Mouse (Mus musculus) CH12.LX (cell line): ENCODE data around the gene Orc6. TPM values are rescaled to one million over a fixed set of nuclear protein-coding genes. Genes with fewer than 3 reads are reported as not detected.

Experiments used
- DNase-seq: peaks from one replicate; pipeline ENCODE4 v3.0.0-alpha.2; 2013; ENCODE audit errors: extremely low read depth
- H3K27ac ChIP-seq: 2 replicates; pipeline ENCODE4 v1.5.1; 2012; ENCODE audit warnings: low read depth, mild to moderate bottlenecking, control low read depth, moderate library complexity; ENCODE audit not compliant: insufficient read depth
- H3K27me3 ChIP-seq: replicated peaks from 2 replicates; pipeline ENCODE3; 2012; ENCODE audit warnings: inconsistent platforms
- H3K36me3 ChIP-seq, 2 experiments: replicated peaks in 1 of 2; 2 replicates each; pipeline versions ENCODE3 to v1.6.1; 2012; ENCODE audit warnings: inconsistent platforms in 1 of 2, low read length in 1 of 2, mild to moderate bottlenecking in 1 of 2, mixed read lengths in 1 of 2, moderate library complexity in 1 of 2; ENCODE audit not compliant: control insufficient read depth in 1 of 2, insufficient read depth in 1 of 2
- H3K4me1 ChIP-seq, 2 experiments: 2 replicates each; pipeline ENCODE4 v1.6.1; 2012; ENCODE audit warnings: inconsistent platforms in 1 of 2, moderate library complexity in 1 of 2; ENCODE audit not compliant: insufficient read depth in 2 of 2, control insufficient read depth in 1 of 2
- H3K4me2 ChIP-seq: 2 replicates; pipeline ENCODE4 v1.6.1; 2012; ENCODE audit warnings: low read depth, mild to moderate bottlenecking, control low read depth; ENCODE audit not compliant: poor library complexity, insufficient read depth, severe bottlenecking
- H3K4me3 ChIP-seq, 3 experiments: fragments of 150-350 bp in 1 of 3; sonication (generic) in 1 of 3; replicated peaks in 1 of 3; 2 replicates each; pipeline versions ENCODE3 to v1.5.1; 2011 to 2012; ENCODE audit warnings: low read depth in 2 of 3, low read length in 2 of 3, mild to moderate bottlenecking in 2 of 3, moderate library complexity in 2 of 3, control low read depth in 1 of 3, improper control_type of control experiment in 1 of 3, inconsistent platforms in 1 of 3, mixed read lengths in 1 of 3; ENCODE audit not compliant: poor library complexity in 1 of 3
- H3K79me2 ChIP-seq: replicated peaks from 2 replicates; pipeline ENCODE4 v1.6.1; 2012; ENCODE audit warnings: mild to moderate bottlenecking, moderate library complexity; ENCODE audit not compliant: control insufficient read depth, poor library complexity, insufficient read depth, severe bottlenecking; ENCODE audit errors: extremely low read depth
- H3K9ac ChIP-seq: 2 replicates; pipeline ENCODE4 v1.6.1; 2012; ENCODE audit warnings: low read depth, mild to moderate bottlenecking, control low read depth, moderate library complexity; ENCODE audit not compliant: insufficient read depth
- H3K9me3 ChIP-seq: replicated peaks from 2 replicates; pipeline ENCODE3; 2012; ENCODE audit warnings: low read length, inconsistent platforms, mixed read lengths
- CHD1 ChIP-seq: IDR thresholded peaks from 2 replicates; pipeline ENCODE4 v1.6.1; 2012; ENCODE audit warnings: low read depth, low read length, improper control_type of control experiment, inconsistent platforms
- CTCF ChIP-seq, 2 experiments: IDR thresholded peaks in 1 of 2; conservative IDR thresholded peaks in 1 of 2; 2 replicates each; pipeline ENCODE4 v1.5.1; 2011 to 2012; ENCODE audit warnings: low read depth in 2 of 2, low read length in 2 of 2, improper control_type of control experiment in 1 of 2, inconsistent platforms in 1 of 2, mild to moderate bottlenecking in 1 of 2, moderate library complexity in 1 of 2
- ELF1 ChIP-seq: IDR thresholded peaks from 2 replicates; pipeline ENCODE4 v1.6.1; 2014; ENCODE audit warnings: low read depth, mild to moderate bottlenecking, inconsistent platforms, low read length, improper control_type of control experiment
- GABPA ChIP-seq: IDR thresholded peaks from 2 replicates; pipeline ENCODE4 v1.6.1; 2012; ENCODE audit warnings: low read depth, low read length, improper control_type of control experiment, inconsistent platforms; ENCODE audit not compliant: insufficient replicate concordance
- HCFC1 ChIP-seq: IDR thresholded peaks from 2 replicates; pipeline ENCODE4 v1.6.1; 2012; ENCODE audit warnings: low read depth, mild to moderate bottlenecking, inconsistent platforms, low read length, improper control_type of control experiment
- JUN ChIP-seq: IDR thresholded peaks from 2 replicates; pipeline ENCODE4 v1.6.1; 2011; ENCODE audit warnings: low read depth, mild to moderate bottlenecking, low read length, improper control_type of control experiment, moderate library complexity; ENCODE audit not compliant: insufficient read depth
- KAT2A ChIP-seq: IDR thresholded peaks from 2 replicates; pipeline ENCODE4 v1.6.1; 2012; ENCODE audit warnings: low read length, improper control_type of control experiment, inconsistent platforms; ENCODE audit not compliant: insufficient replicate concordance
- MAZ ChIP-seq: IDR thresholded peaks from 2 replicates; pipeline ENCODE4 v1.6.1; 2012; ENCODE audit warnings: low read depth, mild to moderate bottlenecking, inconsistent platforms, low read length, improper control_type of control experiment, moderate library complexity
- MYC ChIP-seq: IDR thresholded peaks from 2 replicates; pipeline ENCODE4 v1.6.1; 2011; ENCODE audit warnings: low read depth, mild to moderate bottlenecking, improper control_type of control experiment, low read length
- NRF1 ChIP-seq: IDR thresholded peaks from 2 replicates; pipeline ENCODE4 v1.6.1; 2014; ENCODE audit warnings: low read depth, mild to moderate bottlenecking, inconsistent platforms, low read length, improper control_type of control experiment, moderate library complexity
- POLR2A ChIP-seq: IDR thresholded peaks from 2 replicates; pipeline ENCODE4 v1.6.1; 2011; ENCODE audit warnings: low read depth, mild to moderate bottlenecking, improper control_type of control experiment, low read length
- POLR2AphosphoS2 ChIP-seq: IDR thresholded peaks from 2 replicates; pipeline ENCODE4 v1.6.1; 2011; ENCODE audit warnings: low read depth, low read length, improper control_type of control experiment
- RAD21 ChIP-seq: IDR thresholded peaks from 2 replicates; pipeline ENCODE4 v1.6.1; 2011; ENCODE audit warnings: low read depth, mild to moderate bottlenecking, low read length, improper control_type of control experiment, moderate library complexity
- RCOR1 ChIP-seq: conservative IDR thresholded peaks from 2 replicates; pipeline ENCODE4 v1.6.1; 2012; ENCODE audit warnings: low read depth, mild to moderate bottlenecking, inconsistent platforms, low read length, improper control_type of control experiment
- SMC3 ChIP-seq: IDR thresholded peaks from 2 replicates; pipeline ENCODE4 v1.6.1; 2011; ENCODE audit warnings: low read depth, low read length, improper control_type of control experiment
- TCF12 ChIP-seq: IDR thresholded peaks from 2 replicates; pipeline ENCODE4 v1.6.1; 2014; ENCODE audit warnings: low read depth, mild to moderate bottlenecking, inconsistent platforms, low read length, improper control_type of control experiment
- UBTF ChIP-seq: IDR thresholded peaks from 2 replicates; pipeline ENCODE4 v1.6.1; 2012; ENCODE audit warnings: low read depth, mild to moderate bottlenecking, inconsistent platforms, low read length, improper control_type of control experiment, moderate library complexity
- USF1 ChIP-seq: IDR thresholded peaks from 2 replicates; pipeline ENCODE4 v1.6.1; 2014; ENCODE audit warnings: low read depth, mild to moderate bottlenecking, inconsistent platforms, low read length, improper control_type of control experiment
- ZKSCAN1 ChIP-seq: IDR thresholded peaks from 2 replicates; pipeline ENCODE4 v1.6.1; 2012; ENCODE audit warnings: low read depth, inconsistent platforms, low read length, improper control_type of control experiment, borderline replicate concordance
- dilution Hi-C: fragments of 300-500 bp; cut with MboI; formaldehyde crosslinking; loops from 2 replicates; pipeline ENCODE4 v1.14.3; 2020; ENCODE audit warnings: low sequenced_read_pairs; ENCODE audit not compliant: extremely low pct_unique_long_range_greater_than_20kb, extremely low pct_ligation_motif_present
- in situ Hi-C: fragments of 300-500 bp; cut with MboI; formaldehyde crosslinking; loops from 3 replicates; pipeline ENCODE4 v1.14.3; 2019; ENCODE audit warnings: low sequenced_read_pairs, low pct_ligation_motif_present, low pct_unique_long_range_greater_than_20kb, mixed read lengths
- polyA plus RNA-seq: library from polyadenylated mRNA; unstranded; fragments of >175 nt; gene quantifications from 2 replicates; pipeline ENCODE4 v1.2.1, GENCODE M21; 2012; ENCODE audit warnings: low read depth; ENCODE audit not compliant: insufficient read length
- total RNA-seq, 2 experiments: library from RNA; depleted of rRNA; stranded (reverse); fragments of 300-350 nt in 1 of 2; fragments of >200 nt in 1 of 2; gene quantifications; 2 replicates each; pipeline ENCODE4 v1.2.3; 2012 to 2014

The Orc6 gene
- total and polyA plus RNA-seq, 3 experiments: 97.2 to 238 (median 140) TPM

- dilution Hi-C loops: no loop called here
- H3K9ac ChIP-seq: no peak overlapping the region
- in situ Hi-C loops: no loop called here
- DNase-seq: no peak
- H3K27ac ChIP-seq: no peak overlapping the region
- TF ChIP-seq TCF12: no peak
- no peak for TF ChIP-seq CHD1
- TF ChIP-seq CTCF (conservative IDR thresholded peaks at IDR 0.05 in 1 of 2, IDR thresholded peaks at IDR 0.05 in 1 of 2; ENCODE audit: low read depth in 2 of 2, low read length in 2 of 2): no peak
- TF ChIP-seq HCFC1: no peak
- TF ChIP-seq GABPA: no peak
- TF ChIP-seq ELF1: no peak
- no peak for TF ChIP-seq ZKSCAN1
- no peak for TF ChIP-seq MAZ
- no peak for TF ChIP-seq NRF1
- TF ChIP-seq POLR2AphosphoS2: no peak
- TF ChIP-seq RCOR1: no peak
- TF ChIP-seq USF1: no peak
- TF ChIP-seq RAD21: no peak
- no peak for TF ChIP-seq JUN
- TF ChIP-seq KAT2A: no peak
- H3K4me1 ChIP-seq: no peaks in the 10 kb centered on the region
- H3K79me2 ChIP-seq: no peaks in the 10 kb centered on the region
- no peaks in the 10 kb centered on the region for H3K36me3 ChIP-seq
- H3K4me3 ChIP-seq: no peak overlapping the region
- H3K4me2 ChIP-seq: no peak overlapping the region
- H3K27me3 ChIP-seq: peaks cover 2% of the 10 kb centered on the region
- H3K9me3 ChIP-seq: no peaks in the 10 kb centered on the region
Observed at GRCm38 (mm10) chr8:85327036-85327435, 27.6 kb downstream of the Orc6 start.

GRCm38 (mm10) chr8:85329506-85329905, 30.1 kb downstream of the Orc6 start:
- in situ Hi-C loops: no loop called here
- H3K9ac ChIP-seq: no peak overlapping the region
- H3K27ac ChIP-seq: no peak overlapping the region
- no peaks in the 10 kb centered on the region for H3K9me3 ChIP-seq
- peaks cover 2% of the 10 kb centered on the region for H3K27me3 ChIP-seq
- no peak for TF ChIP-seq SMC3
- no peak for TF ChIP-seq GABPA
- no peak for TF ChIP-seq POLR2A
- no peak for TF ChIP-seq UBTF
- TF ChIP-seq HCFC1: no peak
- TF ChIP-seq MYC: no peak
- no peak for TF ChIP-seq ELF1
- no peak overlapping the region for H3K4me2 ChIP-seq
- H3K36me3 ChIP-seq: no peaks in the 10 kb centered on the region
- dilution Hi-C loops: no loop called here
- no peaks in the 10 kb centered on the region for H3K79me2 ChIP-seq
- DNase-seq: no peak
- H3K4me1 ChIP-seq: no peaks in the 10 kb centered on the region
- no peak overlapping the region for H3K4me3 ChIP-seq
